Mouse (Mus musculus): ENCODE measurements at regions not wholly inside any gene's neighbourhood (a gene's known extent, or its start where the extent isn't known, plus 50 kb on each side); places are given as distances from the start of the nearest gene placed in this dataset.

DNA sequence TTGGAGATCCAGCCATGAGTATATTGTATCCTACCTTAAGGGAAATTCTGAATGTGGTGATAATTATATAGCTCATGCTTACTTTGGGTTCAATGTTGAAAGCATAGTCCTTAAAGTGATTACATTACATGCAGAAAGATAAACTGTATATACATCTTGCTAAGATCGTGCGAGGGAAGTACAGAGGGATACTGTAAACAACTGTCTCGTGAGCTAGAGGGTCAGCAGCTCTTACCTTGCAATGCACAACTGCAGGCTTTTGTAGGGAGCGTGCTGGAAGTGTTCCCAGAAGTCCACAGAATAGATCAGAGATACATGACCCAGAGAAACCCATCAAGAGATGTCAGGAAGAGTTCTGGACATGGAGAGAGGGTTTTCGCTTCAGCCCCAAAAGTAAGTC is 65.6 kb upstream of the Arhgap28 start:
- Histone ChIP-seq H3K4me3 (ENCODE audit: insufficient read depth in 1 of 2, low read depth in 2 of 2, low read length in 2 of 2) (no peak overlapping the region), H3K27ac (no peak overlapping the region), H3K27me3 (ENCODE audit: control insufficient read depth, insufficient read depth, low read length) (no peaks in the 10 kb centered on the region), H3K9ac (replicated peaks) (no peak overlapping the region), H3K36me3 (replicated peaks; ENCODE audit: control insufficient read depth, insufficient read depth, low read depth) (no peaks in the 10 kb centered on the region), H3K4me2 (ENCODE audit: low read depth) (no peak overlapping the region), H3K9me3 (ENCODE audit: control insufficient read depth, low read length) (no peaks in the 10 kb centered on the region), H3K4me1 (replicated peaks; ENCODE audit: control insufficient read depth in 2 of 2, insufficient read depth in 2 of 2, low read length in 1 of 2) (no peaks in the 10 kb centered on the region)
- TF ChIP-seq EP300 (IDR thresholded peaks at IDR 0.05; ENCODE audit: low read depth) (no peak), CTCF (IDR thresholded peaks at IDR 0.05; ENCODE audit: low read depth) (no peak)
- ATAC-seq (ENCODE audit: insufficient read depth): no peak
- WGBS (ENCODE audit: insufficient replicate concordance): 58% methylated on average over 5 of the region's 5 CpGs
- no peak for DNase-seq (ENCODE audit: low read depth in 3 of 3, low spot score in 3 of 3)

DNA sequence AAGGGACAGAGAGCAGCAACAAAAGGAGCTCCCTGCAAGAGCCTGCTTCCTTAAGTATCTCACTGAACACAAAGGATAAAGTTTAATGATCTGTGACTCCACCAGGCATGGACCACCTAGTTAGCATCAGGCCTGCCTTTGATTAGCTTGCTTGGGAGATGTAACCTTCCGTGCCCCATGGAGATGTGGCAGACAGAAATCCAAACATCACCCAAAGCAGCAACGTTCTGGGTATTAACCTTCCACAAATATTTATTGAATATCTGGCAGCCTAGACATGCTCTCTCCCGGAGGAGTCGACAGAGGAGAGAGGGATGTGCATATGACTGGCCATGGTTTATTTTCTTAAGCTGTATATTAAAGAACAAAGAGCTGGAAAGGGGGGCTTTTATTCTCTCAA is 67.6 kb upstream of the Arhgap28 start:
- ATAC-seq (ENCODE audit: insufficient read depth) (no peak), DNase-seq (ENCODE audit: low read depth in 3 of 3, low spot score in 3 of 3) (no peak)
- H3K4me3 ChIP-seq (ENCODE audit: insufficient read depth in 1 of 2, low read depth in 2 of 2, low read length in 2 of 2): no peak overlapping the region
- 48% methylated on average over 4 of the region's 4 CpGs for WGBS (ENCODE audit: insufficient replicate concordance)
- no peaks in the 10 kb centered on the region for H3K27me3 ChIP-seq (ENCODE audit: control insufficient read depth, insufficient read depth, low read length)
- H3K4me2 ChIP-seq (ENCODE audit: low read depth): no peak overlapping the region
- no peaks in the 10 kb centered on the region for H3K36me3 ChIP-seq (replicated peaks; ENCODE audit: control insufficient read depth, insufficient read depth, low read depth)
- H3K27ac ChIP-seq: no peak overlapping the region
- TF ChIP-seq EP300 (IDR thresholded peaks at IDR 0.05; ENCODE audit: low read depth): no peak
- no peak for TF ChIP-seq CTCF (IDR thresholded peaks at IDR 0.05; ENCODE audit: low read depth)
- H3K9ac ChIP-seq (replicated peaks): no peak overlapping the region
- H3K9me3 ChIP-seq (ENCODE audit: control insufficient read depth, low read length): no peaks in the 10 kb centered on the region
- H3K4me1 ChIP-seq (replicated peaks; ENCODE audit: control insufficient read depth in 2 of 2, insufficient read depth in 2 of 2, low read length in 1 of 2): no peaks in the 10 kb centered on the region

DNA sequence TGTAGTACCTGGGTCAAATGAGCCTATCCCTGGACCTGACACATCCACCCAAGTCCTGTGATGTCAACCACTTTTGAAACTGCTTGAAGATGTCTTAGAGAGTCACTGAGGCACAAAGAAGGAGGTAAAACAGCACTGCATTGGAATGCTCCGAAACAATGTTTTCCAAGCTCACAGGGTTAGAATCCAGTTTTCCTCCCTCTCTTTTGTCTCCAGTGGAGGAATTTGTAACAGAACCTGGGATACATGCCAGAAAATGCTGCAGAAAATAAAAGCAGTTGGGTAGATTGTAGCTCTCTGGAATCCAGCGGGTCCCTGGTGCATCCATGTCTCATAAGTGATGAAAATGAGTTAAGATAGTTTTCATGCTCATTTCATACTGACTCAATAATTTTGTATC is 71.8 kb upstream of the Arhgap28 start:
- ATAC-seq (ENCODE audit: insufficient read depth) (no peak), DNase-seq (ENCODE audit: low read depth in 3 of 3, low spot score in 3 of 3) (no peak)
- no peak overlapping the region for H3K4me2 ChIP-seq (ENCODE audit: low read depth)
- no peak overlapping the region for H3K27ac ChIP-seq
- H3K36me3 ChIP-seq (replicated peaks; ENCODE audit: control insufficient read depth, insufficient read depth, low read depth): no peaks in the 10 kb centered on the region
- no peak overlapping the region for H3K4me3 ChIP-seq (ENCODE audit: insufficient read depth in 1 of 2, low read depth in 2 of 2, low read length in 2 of 2)
- H3K4me1 ChIP-seq (replicated peaks; ENCODE audit: control insufficient read depth in 2 of 2, insufficient read depth in 2 of 2, low read length in 1 of 2): no peaks in the 10 kb centered on the region
- no peaks in the 10 kb centered on the region for H3K9me3 ChIP-seq (ENCODE audit: control insufficient read depth, low read length)
- 59% methylated on average over 2 of the region's 2 CpGs for WGBS (ENCODE audit: insufficient replicate concordance)
- no peaks in the 10 kb centered on the region for H3K27me3 ChIP-seq (ENCODE audit: control insufficient read depth, insufficient read depth, low read length)
- no peak for TF ChIP-seq EP300 (IDR thresholded peaks at IDR 0.05; ENCODE audit: low read depth)
- TF ChIP-seq CTCF (IDR thresholded peaks at IDR 0.05; ENCODE audit: low read depth): no peak
- H3K9ac ChIP-seq (replicated peaks): no peak overlapping the region

DNA sequence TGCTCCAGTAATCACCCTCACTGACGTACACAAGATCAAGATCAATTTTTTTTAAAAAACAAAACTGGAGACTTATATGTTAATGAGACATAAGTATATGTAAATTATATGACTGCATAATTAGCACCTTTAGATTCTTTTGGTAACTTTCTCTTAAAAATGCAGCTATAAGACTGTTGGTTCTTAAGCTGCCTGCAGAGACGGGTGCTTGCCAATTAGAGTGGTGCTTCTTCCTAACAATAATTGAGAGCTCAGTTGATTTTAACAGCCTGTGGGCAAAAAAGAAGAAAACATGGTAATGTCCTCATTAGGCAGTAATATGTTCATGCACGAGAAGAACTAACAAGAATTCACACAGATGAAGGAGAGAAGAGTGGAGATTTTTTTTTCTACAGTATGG is 74.8 kb upstream of the Arhgap28 start:
- Histone ChIP-seq H3K9ac (replicated peaks) (no peak overlapping the region), H3K27me3 (ENCODE audit: control insufficient read depth, insufficient read depth, low read length) (no peaks in the 10 kb centered on the region), H3K4me3 (ENCODE audit: insufficient read depth in 1 of 2, low read depth in 2 of 2, low read length in 2 of 2) (no peak overlapping the region), H3K27ac (no peak overlapping the region), H3K36me3 (replicated peaks; ENCODE audit: control insufficient read depth, insufficient read depth, low read depth) (no peaks in the 10 kb centered on the region), H3K9me3 (ENCODE audit: control insufficient read depth, low read length) (no peaks in the 10 kb centered on the region), H3K4me2 (ENCODE audit: low read depth) (no peak overlapping the region), H3K4me1 (replicated peaks; ENCODE audit: control insufficient read depth in 2 of 2, insufficient read depth in 2 of 2, low read length in 1 of 2) (no peaks in the 10 kb centered on the region)
- 54% methylated on average over 3 of the region's 3 CpGs for WGBS (ENCODE audit: insufficient replicate concordance)
- no peak for ATAC-seq (ENCODE audit: insufficient read depth)
- TF ChIP-seq CTCF (IDR thresholded peaks at IDR 0.05; ENCODE audit: low read depth): no peak
- no peak for TF ChIP-seq EP300 (IDR thresholded peaks at IDR 0.05; ENCODE audit: low read depth)
- DNase-seq (ENCODE audit: low read depth in 3 of 3, low spot score in 3 of 3): no peak

DNA sequence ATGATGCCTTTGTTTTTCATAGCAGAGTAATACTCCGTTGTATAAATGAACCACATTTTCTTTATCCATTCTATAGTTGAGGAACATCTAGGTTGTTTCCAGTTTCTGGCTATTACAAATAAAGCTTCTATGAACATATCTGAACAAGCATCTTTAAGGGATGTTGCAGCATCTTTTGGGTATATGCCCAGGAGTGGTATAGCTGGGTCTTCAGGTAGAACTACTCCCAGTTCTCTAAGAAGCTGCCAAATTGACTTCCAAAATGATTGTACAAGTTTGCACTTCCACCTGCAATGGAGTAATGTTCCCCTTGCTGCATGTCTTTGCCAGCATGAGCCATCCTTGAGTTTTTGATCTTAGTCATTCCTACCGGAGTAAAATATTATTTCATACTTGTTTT is 80.5 kb upstream of the Arhgap28 start:
- H3K27ac ChIP-seq: no peak overlapping the region
- no peak overlapping the region for H3K4me3 ChIP-seq (ENCODE audit: insufficient read depth in 1 of 2, low read depth in 2 of 2, low read length in 2 of 2)
- no peaks in the 10 kb centered on the region for H3K9me3 ChIP-seq (ENCODE audit: control insufficient read depth, low read length)
- no peak overlapping the region for H3K9ac ChIP-seq (replicated peaks)
- no peak for ATAC-seq (ENCODE audit: insufficient read depth)
- H3K36me3 ChIP-seq (replicated peaks; ENCODE audit: control insufficient read depth, insufficient read depth, low read depth): no peaks in the 10 kb centered on the region
- no peaks in the 10 kb centered on the region for H3K4me1 ChIP-seq (replicated peaks; ENCODE audit: control insufficient read depth in 2 of 2, insufficient read depth in 2 of 2, low read length in 1 of 2)
- H3K4me2 ChIP-seq (ENCODE audit: low read depth): no peak overlapping the region
- WGBS (ENCODE audit: insufficient replicate concordance): 63% methylated on average over 2 of the region's 2 CpGs
- H3K27me3 ChIP-seq (ENCODE audit: control insufficient read depth, insufficient read depth, low read length): no peaks in the 10 kb centered on the region
- no peak for DNase-seq (ENCODE audit: low read depth in 3 of 3, low spot score in 3 of 3)
- TF ChIP-seq EP300 (IDR thresholded peaks at IDR 0.05; ENCODE audit: low read depth) (no peak), CTCF (IDR thresholded peaks at IDR 0.05; ENCODE audit: low read depth) (no peak)
